Mouse (Mus musculus): ENCODE data around the gene Eaf2. TPM values are rescaled to one million over a fixed set of nuclear protein-coding genes. Genes with fewer than 3 reads are reported as not detected.
A peak's percentile ranks its signal among the peaks of the same experiment; 100 is the strongest.

The Eaf2 gene
- polyA plus RNA-seq, 2 experiments: 2.4 to 6.8 TPM

- no peak for TF ChIP-seq POLR2A (IDR thresholded peaks at IDR 0.05; ENCODE audit: borderline replicate concordance, extremely low read depth, insufficient read depth, insufficient read length)
- DNase-seq (ENCODE audit: low spot score) (no peak), ATAC-seq (ENCODE audit: low FRiP score, low read depth) (no peak)
- no peak overlapping the region for H3K4me3 ChIP-seq (replicated peaks; ENCODE audit: low read length)
- H3K27me3 ChIP-seq (ENCODE audit: control insufficient read depth, insufficient read depth, low read length): no peaks in the 10 kb centered on the region
- no peak overlapping the region for H3K9ac ChIP-seq (ENCODE audit: low read depth, low read length, severe bottlenecking)
- 88% methylated on average over 7 of the region's 7 CpGs for WGBS
- H3K4me2 ChIP-seq (replicated peaks; ENCODE audit: low read depth, low read length, severe bottlenecking): no peak overlapping the region
- no peaks in the 10 kb centered on the region for H3K9me3 ChIP-seq (ENCODE audit: control insufficient read depth, low read length)
- H3K36me3 ChIP-seq (ENCODE audit: control insufficient read depth, insufficient read depth, low read length): no peaks in the 10 kb centered on the region
- H3K27ac ChIP-seq (replicated peaks; ENCODE audit: low read depth, low read length): no peak overlapping the region
- no peaks in the 10 kb centered on the region for H3K4me1 ChIP-seq (ENCODE audit: control insufficient read depth, insufficient read depth, low read length)
These were observed 88.3 kb downstream of the Eaf2 start for GRCm38 (mm10) chr16:36786466-36786865.

GRCm38 (mm10) chr16:36784594-36785313 is 90.0 kb downstream of the Eaf2 start, which contains the start of gene Slc15a2:
TSS of gene Slc15a2 (minus strand) at chr16:36784962.
- DNase-seq (ENCODE audit: low spot score) (peak; percentile 16), ATAC-seq (ENCODE audit: low FRiP score, low read depth) (no peak)
- no peak for TF ChIP-seq POLR2A (IDR thresholded peaks at IDR 0.05; ENCODE audit: borderline replicate concordance, extremely low read depth, insufficient read depth, insufficient read length)

GRCm38 (mm10) chr16:36784146-36784545 is 90.7 kb downstream of the Eaf2 start:
- H3K9ac ChIP-seq (ENCODE audit: low read depth, low read length, severe bottlenecking): no peak overlapping the region
- TF ChIP-seq POLR2A (IDR thresholded peaks at IDR 0.05; ENCODE audit: borderline replicate concordance, extremely low read depth, insufficient read depth, insufficient read length): no peak
- H3K27ac ChIP-seq (replicated peaks; ENCODE audit: low read depth, low read length): no peak overlapping the region

More at GRCm38 (mm10) chr16:36784594-36785313, 90.0 kb downstream of the Eaf2 start, which contains the start of gene Slc15a2:
- Histone ChIP-seq H3K9ac (ENCODE audit: low read depth, low read length, severe bottlenecking) (no peak within 1 kb of the TSS), H3K4me2 (replicated peaks; ENCODE audit: low read depth, low read length, severe bottlenecking) (no peak within 1 kb of the TSS), H3K9me3 (ENCODE audit: control insufficient read depth, low read length) (no peaks in the 10 kb centered on the region), H3K27me3 (ENCODE audit: control insufficient read depth, insufficient read depth, low read length) (no peaks in the 10 kb centered on the region), H3K4me1 (ENCODE audit: control insufficient read depth, insufficient read depth, low read length) (no peaks in the 10 kb centered on the region), H3K36me3 (ENCODE audit: control insufficient read depth, insufficient read depth, low read length) (no peaks in the 10 kb centered on the region), H3K27ac (replicated peaks; ENCODE audit: low read depth, low read length) (no peak within 1 kb of the TSS), H3K4me3 (replicated peaks; ENCODE audit: low read length) (no peak within 1 kb of the TSS)
- WGBS: 63% methylated on average over 10 of the region's 10 CpGs

GRCm38 (mm10) chr16:36775658-36776057 is 99.1 kb downstream of the Eaf2 start:
- H3K36me3 ChIP-seq (ENCODE audit: control insufficient read depth, insufficient read depth, low read length): no peaks in the 10 kb centered on the region
- H3K4me2 ChIP-seq (replicated peaks; ENCODE audit: low read depth, low read length, severe bottlenecking): no peak overlapping the region
- ATAC-seq (ENCODE audit: low FRiP score, low read depth): no peak
- H3K9me3 ChIP-seq (ENCODE audit: control insufficient read depth, low read length): no peaks in the 10 kb centered on the region
- H3K27ac ChIP-seq (replicated peaks; ENCODE audit: low read depth, low read length): no peak overlapping the region
- no peak for DNase-seq (ENCODE audit: low spot score)
- H3K4me3 ChIP-seq (replicated peaks; ENCODE audit: low read length): no peak overlapping the region
- no peaks in the 10 kb centered on the region for H3K27me3 ChIP-seq (ENCODE audit: control insufficient read depth, insufficient read depth, low read length)
- H3K9ac ChIP-seq (ENCODE audit: low read depth, low read length, severe bottlenecking): no peak overlapping the region
- WGBS: 84% methylated on average over 6 of the region's 6 CpGs
- no peaks in the 10 kb centered on the region for H3K4me1 ChIP-seq (ENCODE audit: control insufficient read depth, insufficient read depth, low read length)
- TF ChIP-seq POLR2A (IDR thresholded peaks at IDR 0.05; ENCODE audit: borderline replicate concordance, extremely low read depth, insufficient read depth, insufficient read length): no peak

More at GRCm38 (mm10) chr16:36784146-36784545, 90.7 kb downstream of the Eaf2 start:
- Histone ChIP-seq H3K4me2 (replicated peaks; ENCODE audit: low read depth, low read length, severe bottlenecking) (no peak overlapping the region), H3K36me3 (ENCODE audit: control insufficient read depth, insufficient read depth, low read length) (no peaks in the 10 kb centered on the region), H3K9me3 (ENCODE audit: control insufficient read depth, low read length) (no peaks in the 10 kb centered on the region), H3K4me3 (replicated peaks; ENCODE audit: low read length) (no peak overlapping the region), H3K27me3 (ENCODE audit: control insufficient read depth, insufficient read depth, low read length) (no peaks in the 10 kb centered on the region), H3K4me1 (ENCODE audit: control insufficient read depth, insufficient read depth, low read length) (no peaks in the 10 kb centered on the region)
- 88% methylated on average over 2 of the region's 2 CpGs for WGBS
- DNase-seq (ENCODE audit: low spot score) (no peak), ATAC-seq (ENCODE audit: low FRiP score, low read depth) (no peak)

- ATAC-seq (ENCODE audit: low FRiP score, low read depth): no peak
- TF ChIP-seq POLR2A (IDR thresholded peaks at IDR 0.05; ENCODE audit: borderline replicate concordance, extremely low read depth, insufficient read depth, insufficient read length): no peak
- WGBS: 92% methylated on average over 5 of the region's 5 CpGs
These were observed 101.8 kb downstream of the Eaf2 start for GRCm38 (mm10) chr16:36772996-36773395.

More at GRCm38 (mm10) chr16:36772996-36773395, 101.8 kb downstream of the Eaf2 start:
- Histone ChIP-seq H3K9ac (ENCODE audit: low read depth, low read length, severe bottlenecking) (no peak overlapping the region), H3K4me3 (replicated peaks; ENCODE audit: low read length) (no peak overlapping the region), H3K27me3 (ENCODE audit: control insufficient read depth, insufficient read depth, low read length) (no peaks in the 10 kb centered on the region), H3K4me1 (ENCODE audit: control insufficient read depth, insufficient read depth, low read length) (no peaks in the 10 kb centered on the region), H3K36me3 (ENCODE audit: control insufficient read depth, insufficient read depth, low read length) (no peaks in the 10 kb centered on the region), H3K4me2 (replicated peaks; ENCODE audit: low read depth, low read length, severe bottlenecking) (no peak overlapping the region), H3K27ac (replicated peaks; ENCODE audit: low read depth, low read length) (no peak overlapping the region), H3K9me3 (ENCODE audit: control insufficient read depth, low read length) (no peaks in the 10 kb centered on the region)
- no peak for DNase-seq (ENCODE audit: low spot score)

Data from limb, embryonic 14.5 days (tissue).